Mouse (Mus musculus) right cerebral cortex, adult 2 months (tissue): Measurements from ENCODE around the gene Nt5c3b.
A peak's percentile ranks its signal among the peaks of the same experiment; 100 is the strongest.

Source experiments
- DNase-seq, 2 experiments: peaks; one replicate each; pipeline ENCODE4 v3.0.0; 2021 to 2022; ENCODE audit warnings: low spot score in 2 of 2

Nt5c3b gene

DNA sequence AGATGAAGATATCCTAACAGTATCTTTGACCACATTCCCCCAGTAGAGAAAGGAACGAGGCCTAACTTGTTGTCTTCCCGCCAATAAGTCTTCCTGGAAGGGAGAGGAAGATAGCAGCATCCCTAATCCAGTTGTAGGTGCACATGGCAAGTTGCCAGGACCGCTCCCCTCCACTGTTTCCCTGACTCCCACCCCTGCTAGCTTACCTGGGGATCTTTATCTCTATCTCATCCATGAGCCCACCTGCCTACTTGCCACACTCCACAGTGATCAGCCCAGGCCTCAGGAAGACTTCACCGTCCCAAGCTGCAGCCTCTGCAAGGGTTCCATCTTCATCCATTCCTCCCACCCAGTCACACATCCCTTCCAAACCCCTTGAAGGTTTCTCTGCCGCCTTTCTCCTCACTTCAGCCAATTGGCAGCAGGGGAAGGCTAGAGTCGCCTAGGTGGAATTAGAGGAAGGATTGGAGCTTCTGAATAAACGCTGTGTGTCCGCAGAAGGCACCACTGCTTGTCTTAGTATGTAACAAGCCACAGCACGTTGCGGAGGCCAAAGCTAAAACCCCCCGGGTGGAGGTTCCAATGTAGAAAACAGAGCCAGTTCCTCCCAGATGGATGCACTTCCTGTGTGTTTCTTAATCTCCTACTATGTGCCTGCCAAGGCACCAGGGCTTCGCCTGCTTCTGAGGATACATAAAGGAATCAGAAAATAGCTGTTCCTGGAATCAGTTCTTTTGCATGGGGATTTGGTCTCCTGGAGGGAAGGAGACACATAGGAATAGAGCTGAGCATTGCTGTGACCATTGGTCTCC, 41.7 kb downstream of the Nt5c3b start:
- no peak for DNase-seq

DNA sequence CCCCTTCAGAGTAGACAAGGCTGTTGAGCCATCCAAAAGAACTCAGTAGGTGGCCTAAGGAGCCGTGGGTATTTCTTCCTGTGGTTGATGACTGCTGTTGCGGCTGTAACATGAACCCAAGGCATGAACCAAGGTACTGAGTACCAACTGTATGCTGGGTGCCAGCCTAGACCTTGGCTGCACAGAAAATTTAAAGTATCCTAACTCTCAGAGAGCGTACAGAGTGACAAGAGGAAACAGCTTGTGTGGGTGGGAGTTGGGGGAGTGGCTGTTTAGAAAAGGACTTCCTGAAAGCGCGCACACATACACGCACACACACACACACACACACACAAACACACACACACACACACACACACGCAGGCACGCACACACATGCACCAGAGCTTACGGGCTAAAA, 42.3 kb downstream of the Nt5c3b start:
- DNase-seq, result no peak

DNA sequence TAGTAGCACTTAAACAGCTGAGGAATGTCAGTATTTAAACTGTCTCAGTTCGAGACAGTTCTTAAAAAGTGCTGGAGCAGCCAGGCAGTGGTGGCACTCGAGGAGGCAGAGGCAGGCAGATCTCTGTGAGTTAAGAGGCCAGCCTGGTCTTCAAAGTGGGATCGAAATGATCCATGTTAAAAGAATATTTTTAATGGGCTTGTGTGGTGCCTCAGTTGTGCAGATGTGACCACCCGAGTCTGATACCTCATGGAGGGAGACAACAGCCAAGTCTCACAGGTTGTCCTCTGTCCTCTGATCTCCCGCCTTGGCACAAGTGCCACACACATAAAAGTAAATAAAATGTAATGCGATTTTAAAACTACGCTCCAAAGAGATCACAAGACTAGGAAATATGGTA, 43.1 kb downstream of the Nt5c3b start:
- no peak for DNase-seq

DNA sequence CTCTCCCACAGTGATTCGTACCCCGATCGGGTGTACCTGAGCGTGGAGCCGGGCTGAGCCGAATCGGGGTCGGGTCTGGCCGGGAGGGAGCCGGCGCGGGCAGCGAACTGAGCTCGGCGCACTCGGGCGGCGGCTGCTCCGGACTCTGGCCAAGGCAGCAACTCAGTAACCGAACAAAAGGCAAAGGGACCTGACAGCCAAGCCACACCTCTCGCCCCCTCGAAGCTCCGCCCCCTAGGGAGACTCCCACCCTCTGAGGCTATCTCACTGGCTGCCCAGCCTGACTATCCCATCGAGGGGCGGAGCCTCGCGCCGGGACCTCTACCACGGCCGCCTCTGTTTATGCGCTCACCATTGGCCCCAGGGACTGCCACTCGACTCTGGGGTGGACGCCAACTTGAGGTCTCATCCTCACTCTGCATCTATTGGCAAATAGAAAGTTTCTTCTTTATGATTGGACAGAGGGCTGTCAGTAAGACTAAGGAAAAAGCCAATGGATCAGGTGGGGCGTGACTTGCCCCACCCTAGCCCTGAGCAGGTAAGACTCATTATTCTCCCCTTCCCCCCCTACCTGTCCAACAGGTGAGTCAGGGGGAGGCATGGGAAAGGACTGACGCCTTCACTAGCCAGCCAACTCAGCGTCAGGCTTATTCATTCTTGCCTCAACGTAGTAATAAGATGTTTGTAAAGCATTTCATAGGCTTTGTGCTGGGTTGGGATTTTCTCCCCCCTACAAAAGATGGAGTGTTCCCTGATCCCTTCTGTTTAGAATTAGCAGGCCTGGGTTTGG, 43.8 kb downstream of the Nt5c3b start, which contains the start of gene Jup:
TSS of gene Jup (minus strand) at position 164 of the 790 bp plus-strand sequence.
- DNase-seq, result peak; percentile 100

DNA sequence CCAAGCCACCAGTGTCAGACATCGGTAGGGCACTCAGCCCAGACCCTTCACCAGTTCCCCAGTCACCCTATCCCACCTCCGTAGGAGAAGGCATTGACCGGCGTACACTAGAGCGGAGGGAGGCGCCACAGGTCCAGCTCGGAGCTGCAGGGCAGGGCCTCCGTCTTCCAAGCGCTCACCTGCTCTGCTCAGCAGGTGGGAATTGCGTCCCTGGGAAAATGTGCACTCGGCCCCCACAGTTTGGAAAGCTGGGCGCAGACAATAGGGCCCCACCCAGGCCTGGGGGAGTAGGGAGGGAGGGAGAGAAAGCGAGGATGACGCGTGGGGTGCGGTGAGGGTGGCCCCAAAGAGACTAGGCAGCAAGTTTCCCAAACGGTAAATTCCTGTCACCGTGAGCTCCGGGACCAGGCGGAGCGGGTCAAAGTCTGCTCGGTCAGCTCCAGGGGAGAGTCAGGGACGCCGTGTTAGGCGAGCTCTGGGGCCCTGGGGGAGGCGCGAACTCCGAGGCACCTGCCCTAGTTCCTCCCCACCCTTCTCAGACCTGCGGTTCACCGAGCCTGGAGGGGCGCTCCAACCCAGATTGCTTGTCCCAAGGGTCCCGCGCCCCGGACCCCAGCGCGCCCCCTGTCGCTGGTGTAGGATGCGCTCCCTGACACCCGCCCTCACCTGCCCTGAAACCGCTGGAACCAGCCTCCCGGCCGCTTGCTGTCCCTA, 44.6 kb downstream of the Nt5c3b start:
- peak in 1 of 2 experiments; percentile 41 for DNase-seq

DNA sequence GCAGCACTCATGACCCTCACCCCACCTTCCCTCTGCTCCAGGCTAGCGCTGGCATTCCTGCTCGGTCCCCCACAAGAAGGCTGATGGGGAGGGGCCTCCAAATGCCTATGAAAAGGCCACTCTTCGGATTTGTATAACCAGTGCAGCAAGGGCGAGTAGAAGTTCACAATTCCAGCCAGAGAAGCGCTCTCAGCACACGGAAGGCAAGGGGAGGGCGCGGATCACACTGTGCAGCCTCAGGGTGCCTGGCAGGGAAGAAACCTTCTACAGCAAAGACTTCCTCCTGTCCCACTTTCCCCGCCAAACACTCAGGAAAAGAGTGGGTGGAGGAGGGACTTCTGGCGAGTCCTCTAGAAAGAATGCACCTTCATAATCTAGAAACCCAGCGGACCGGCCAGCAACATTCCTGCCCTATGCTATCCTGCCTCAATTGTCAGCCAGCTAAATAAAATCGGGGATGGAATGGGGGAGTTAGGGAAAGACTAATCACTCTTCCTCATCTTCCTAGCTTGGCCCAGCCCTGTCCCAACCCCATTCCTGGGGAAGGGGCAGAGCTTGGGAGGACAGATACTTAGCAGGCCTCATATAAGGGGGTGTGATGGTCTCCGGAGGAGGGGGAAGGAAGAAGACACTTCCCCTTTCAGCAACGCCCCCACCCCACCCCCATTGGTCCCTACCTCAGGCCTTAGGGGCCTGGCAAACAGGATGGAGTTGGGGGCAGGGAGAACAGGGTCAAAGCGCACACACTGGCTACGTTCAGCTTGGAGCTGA, 45.6 kb downstream of the Nt5c3b start:
- no peak for DNase-seq

DNA sequence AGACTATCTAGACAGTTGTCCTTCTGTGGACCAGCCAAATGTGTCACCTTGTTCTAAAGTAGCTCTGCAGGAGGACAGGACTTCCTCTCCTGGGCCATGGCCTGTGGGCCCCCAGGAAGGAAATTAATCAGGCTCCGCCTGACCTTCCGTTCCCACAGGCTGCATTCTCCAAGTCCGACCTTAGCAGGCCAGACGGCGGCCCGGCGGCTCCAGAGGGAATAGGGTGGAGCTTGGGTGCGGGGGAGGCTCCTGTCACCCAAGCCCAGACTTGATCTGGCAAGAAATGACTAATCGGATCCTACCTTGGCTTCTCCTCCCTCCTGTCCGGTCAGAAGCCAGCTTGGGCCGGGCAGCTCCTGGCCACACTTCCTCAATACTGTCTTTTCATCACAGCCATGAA, 46.4 kb downstream of the Nt5c3b start:
- no peak for DNase-seq

DNA sequence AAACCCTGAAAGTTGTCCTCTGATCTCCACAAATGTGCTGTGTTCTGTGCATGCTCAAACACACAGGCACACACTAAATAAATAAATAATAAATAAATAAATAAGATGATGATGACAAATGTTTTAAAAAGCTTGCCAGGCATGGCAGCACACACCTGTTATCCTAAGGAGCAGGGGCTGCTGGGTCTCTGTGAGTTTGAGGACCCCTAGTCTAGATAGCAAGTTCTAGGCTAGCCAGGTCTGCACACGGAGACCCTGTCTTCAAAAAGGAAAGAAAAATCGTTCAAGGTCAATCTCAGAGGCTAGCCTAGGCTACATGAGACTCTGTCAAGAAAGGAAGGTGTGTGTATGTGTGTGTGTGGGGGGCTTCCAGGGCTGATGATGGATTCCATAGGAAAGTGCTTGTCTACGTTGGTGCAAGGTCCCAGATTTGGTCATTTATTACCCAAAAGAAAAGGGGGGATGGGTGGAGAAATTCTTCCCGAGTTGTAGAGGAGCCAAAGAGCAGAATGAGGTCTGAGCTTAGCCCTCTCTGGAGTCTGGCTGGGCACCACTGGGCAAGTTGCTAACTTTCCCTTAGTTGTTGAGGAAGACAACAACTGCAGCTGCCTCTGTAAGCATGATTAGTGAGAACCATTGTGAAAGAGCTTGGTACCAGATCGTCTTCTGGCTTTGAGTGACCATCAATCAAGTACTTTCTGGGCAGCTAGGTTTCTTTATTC, 47.1 kb downstream of the Nt5c3b start:
- DNase-seq, result no peak

DNA sequence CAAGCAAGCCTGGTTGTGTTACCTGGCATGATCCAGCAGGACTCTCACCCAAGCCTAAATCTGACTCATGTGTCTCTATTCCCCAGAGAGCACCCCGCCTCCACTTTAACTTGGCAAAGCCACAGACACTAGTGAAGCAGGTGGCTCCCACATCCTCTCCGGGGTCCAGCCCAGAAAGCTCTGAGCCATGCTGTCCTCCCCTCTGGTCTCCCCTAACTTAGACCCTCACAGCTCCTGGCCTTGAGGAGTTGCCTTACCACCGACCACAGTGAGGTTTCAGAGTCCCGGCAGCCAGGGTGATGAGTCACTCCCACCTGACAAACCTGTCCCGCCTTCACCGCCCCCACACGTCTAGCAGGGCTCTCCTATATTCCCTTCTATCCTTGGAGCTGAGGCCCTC, 47.9 kb downstream of the Nt5c3b start:
- DNase-seq, result peak in 1 of 2 experiments; percentile 44

DNA sequence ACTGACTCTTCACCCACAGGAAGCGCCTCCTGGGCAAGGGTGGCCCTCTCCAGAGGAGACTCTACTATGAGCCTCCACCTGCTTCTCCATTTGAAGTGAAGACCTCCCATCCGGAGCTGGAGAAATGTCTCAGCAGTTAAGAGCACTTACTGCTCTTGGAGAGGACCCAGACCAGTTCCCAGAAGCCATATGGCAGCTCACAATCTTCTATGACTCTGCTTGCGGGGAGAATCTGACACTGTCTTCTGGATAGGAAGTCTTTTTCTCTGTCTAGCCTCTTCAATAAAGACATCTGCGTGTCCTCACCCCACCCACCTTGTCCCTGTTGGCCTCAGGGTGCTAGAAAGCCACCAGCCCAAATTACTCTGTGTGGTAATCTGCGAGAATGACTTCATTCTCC, 48.6 kb downstream of the Nt5c3b start:
- no peak for DNase-seq

DNA sequence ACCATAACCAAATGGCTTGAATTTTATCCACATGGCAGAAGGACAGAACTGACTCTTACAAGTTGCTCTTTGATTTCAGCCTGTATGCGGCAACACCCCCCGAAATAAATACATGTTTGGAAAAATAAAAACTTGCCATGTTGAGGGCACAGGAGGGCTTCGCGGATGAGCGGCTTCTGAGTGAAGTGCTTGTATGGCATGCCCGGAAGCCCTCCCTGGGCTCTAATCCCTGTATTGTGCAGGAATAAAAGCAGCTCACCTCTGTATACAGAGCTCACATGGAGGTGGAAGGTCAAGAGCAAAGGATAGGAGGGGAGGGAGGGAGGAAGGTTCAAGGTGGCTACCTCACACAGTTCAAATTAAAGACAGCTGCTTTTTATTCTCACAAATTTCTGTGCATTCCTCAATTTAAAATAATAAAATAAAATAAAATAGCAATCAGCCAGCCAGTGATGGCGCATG, 49.7 kb downstream of the Nt5c3b start:
- DNase-seq, result no peak

DNA sequence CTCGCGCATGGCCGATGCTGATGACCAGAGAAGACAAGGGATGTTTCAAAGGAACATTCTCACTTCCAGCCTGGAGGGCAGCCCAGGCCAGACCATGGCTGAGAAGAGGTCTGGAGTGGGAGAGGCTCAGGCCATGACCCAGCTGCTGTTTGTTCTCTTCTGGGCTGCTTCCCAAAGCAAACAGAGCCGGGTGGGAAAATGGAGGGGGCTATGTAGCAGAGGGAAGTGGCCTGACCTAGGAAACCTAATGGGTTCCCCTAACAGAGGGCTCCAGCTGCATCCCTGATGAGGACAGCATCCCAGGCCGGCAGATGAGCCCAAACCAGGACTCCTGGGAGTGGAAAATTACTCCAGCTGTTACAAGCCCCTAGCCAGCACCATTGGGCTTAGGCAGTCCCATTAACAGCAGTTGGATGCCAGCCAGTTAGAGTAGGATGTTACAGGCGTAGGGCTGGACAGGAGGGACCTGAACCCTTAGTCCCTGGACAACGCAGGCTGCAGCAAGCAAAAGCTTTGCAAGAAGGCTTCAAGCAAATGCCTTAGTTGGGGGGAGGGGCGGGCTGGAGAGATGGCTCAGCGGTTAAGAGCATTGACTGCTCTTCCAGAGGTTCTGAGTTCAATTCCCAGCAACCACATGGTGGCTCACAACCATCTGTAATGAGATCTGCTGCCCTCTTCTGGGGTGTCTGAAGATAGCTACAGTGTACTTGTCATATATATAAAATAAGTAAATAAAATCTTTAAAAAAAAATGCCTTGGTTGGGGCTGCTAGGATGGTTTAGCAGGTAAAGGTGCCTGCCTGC, 50.3 kb downstream of the Nt5c3b start:
- DNase-seq, result no peak

DNA sequence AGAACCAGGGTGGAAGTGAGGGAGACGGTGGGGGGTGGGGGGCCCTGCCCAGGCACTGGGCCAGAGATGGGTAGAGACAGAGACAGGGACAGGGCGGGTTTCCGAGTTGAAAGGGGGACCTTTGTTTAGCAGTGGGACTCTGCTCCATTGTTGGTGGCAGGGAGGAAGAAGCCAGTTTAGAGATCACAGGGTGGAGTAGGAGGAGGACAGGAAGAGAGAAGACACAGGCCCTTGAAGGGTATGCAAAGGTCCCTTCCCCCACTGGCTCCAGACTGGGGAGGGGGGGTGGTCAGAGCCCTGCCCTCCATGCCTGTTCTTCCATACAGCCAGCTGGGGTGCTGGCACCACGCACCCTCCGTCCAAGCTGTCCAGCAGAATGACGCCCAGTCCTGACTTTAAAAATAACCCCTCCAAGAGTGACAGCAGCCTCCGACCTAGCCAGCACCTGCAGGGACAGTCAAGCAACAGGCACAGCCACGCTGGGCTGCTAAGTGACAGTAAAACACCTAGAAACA, 51.6 kb downstream of the Nt5c3b start:
- no peak for DNase-seq

DNA sequence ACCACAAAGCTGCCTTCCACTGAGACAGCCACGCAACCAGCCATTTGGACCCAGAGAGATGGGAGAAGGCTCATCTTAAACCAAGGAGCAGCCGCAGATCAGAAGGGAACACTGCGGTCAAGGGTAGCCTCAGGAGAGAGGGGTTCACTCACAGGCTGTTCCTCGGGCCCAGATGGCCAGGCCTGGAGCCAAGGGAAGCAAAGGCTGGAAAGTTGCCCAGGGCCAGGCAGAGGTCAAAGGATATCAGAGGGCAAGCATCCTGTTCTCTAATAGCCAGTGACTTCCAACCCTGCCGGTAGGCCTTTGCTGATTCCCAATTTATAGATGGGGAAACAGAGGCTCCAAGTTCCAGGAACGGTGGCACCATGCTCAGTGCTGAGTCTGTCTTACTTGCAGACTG, 53.0 kb downstream of the Nt5c3b start:
- no peak for DNase-seq

DNA sequence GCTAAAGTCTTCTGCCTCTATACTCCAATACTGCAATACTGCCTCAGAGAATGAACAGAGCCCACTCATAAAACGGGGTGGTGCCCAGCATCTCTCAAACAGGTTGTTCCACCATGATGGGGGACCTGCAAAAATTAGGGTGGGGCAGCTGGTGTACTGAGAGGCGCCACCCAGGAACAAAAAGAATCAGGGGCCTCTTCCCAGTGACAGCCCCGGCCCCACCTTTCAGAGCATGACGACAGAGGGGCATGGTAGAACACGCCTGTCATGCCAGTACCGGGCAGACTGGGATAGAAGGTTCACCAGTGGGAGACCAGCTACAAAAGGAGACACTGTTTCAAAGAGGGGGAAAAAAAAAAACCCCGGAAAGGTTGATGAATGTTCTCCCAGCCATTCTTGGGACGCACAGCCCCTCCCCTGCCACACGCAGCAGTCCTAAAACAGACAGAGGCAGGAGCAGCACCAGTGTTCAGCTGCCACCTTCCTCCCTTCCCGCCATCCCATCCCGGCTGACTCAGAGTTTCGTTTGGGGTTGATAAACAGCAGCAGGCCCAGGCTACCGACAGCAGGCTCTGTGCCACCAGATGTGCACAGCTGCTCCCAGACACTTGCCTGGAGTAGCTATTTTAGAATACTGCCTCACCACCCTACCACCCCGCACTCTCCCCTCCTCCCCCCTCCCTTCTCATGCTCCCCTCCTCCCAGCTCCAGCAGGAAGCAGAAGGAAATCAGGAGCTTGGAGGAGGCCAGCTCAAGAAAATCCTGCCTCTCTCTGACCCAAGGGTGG, 53.8 kb downstream of the Nt5c3b start:
- peak; percentile 35 to 55 for DNase-seq

DNA sequence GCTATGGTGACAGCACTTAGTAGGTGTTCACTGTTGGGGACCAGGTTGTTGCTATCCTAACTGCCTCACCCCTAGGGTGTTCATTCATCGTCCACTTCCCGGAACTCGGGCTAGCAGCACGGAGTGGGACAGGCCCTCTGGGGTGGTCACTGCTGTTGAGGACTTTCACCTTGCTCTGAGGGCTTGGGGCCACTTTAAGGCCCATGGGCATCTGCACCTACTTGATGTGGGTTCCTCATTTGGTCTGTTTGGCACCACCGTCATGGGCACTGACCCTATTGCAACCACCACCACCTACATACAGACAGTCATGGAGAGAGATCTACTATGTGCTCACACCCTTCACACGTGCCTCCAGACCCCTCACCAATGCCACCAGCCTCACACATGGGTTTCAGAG, 54.5 kb downstream of the Nt5c3b start:
- no peak for DNase-seq

DNA sequence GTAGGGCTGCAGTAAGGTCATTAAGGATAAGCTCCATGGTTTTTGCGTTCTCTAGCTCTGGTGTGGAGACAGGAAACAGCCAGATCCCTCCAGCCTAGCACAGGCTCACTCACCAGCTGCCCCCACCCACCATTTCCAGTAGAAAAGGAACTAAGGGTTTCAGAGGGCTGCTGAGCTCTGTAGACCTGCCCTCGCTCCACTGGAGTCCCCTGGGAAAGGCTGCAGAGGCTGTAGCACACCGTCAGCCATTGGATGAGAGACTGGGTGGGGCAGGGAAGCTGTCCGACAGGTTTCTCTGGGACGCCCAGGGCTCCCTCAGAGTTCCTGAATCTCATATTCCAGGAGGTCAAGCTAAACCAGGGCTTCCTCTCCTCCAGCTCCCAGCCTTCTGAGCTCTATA, 55.0 kb downstream of the Nt5c3b start:
- DNase-seq, result no peak

DNA sequence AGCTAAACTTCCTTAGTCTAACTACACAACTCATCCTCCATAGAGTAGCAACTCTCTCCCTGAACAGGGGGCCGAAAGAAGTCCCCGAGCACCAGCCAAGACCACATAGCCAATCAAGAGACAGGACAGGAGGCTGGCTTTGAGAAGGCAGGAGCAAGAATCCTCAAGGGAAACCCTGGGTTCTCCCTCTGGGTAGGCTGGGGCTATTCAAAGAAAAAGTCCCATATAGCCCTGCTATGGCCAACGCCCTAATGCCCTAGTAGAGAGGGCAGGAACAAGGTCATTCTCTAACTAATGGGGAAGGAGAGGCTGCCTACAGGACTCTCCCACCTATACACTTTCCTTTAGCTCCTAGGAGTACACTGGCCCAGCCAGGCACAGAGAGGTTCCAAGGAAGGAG, 56.6 kb downstream of the Nt5c3b start:
- no peak for DNase-seq

DNA sequence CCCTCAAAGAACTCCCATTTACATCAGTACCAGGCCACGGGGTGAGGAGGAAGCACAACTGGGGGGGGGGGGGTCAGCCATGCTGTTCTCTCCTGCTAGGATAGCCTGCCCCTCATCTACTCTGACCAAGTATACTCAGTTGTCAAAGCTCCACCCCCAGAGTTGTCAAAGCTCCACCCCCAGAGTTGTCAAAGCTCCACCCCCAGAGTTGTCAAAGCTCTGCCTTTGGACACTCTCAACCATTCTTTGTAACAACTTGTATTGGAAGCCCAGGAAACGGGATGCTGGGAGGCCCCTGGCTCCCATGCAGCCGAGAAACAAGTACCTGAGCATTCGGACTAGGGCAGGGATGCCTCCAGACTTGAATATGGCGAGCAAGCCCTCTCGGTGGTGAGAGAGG, 58.9 kb downstream of the Nt5c3b start:
- no peak for DNase-seq
